Mouse (Mus musculus): Measurements from ENCODE around the gene Trim14. TPM values are rescaled to one million over a fixed set of nuclear protein-coding genes. Genes with fewer than 3 reads are reported as not detected.
A peak's percentile ranks its signal among the peaks of the same experiment; 100 is the strongest.

Gene Trim14
- polyA plus RNA-seq, 1 experiment from 2014 or later = 0.43 TPM

GRCm38 (mm10) chr4:46523324-46523723 is 12.6 kb downstream of the Trim14 start:
- 89% methylated on average over 4 of the region's 4 CpGs for WGBS

GRCm38 (mm10) chr4:46521457-46521856 is 14.5 kb downstream of the Trim14 start:
- Histone ChIP-seq H3K36me3 (ENCODE audit: poor library complexity, severe bottlenecking) (no peaks in the 10 kb centered on the region), H3K4me2 (no peak overlapping the region), H3K4me1 (no peaks in the 10 kb centered on the region), H3K27ac (no peak overlapping the region), H3K4me3 (no peak overlapping the region), H3K27me3 (0 out of 2 replicates have a peak, but pooled peaks cover 3% of the 10 kb centered on the region), H3K9ac (no peak overlapping the region), H3K9me3 (replicated peaks) (no peaks in the 10 kb centered on the region; the same call in 1 of the 2 replicates)
- ATAC-seq = no peak
- WGBS = 86% methylated on average over 10 of the region's 10 CpGs

More at GRCm38 (mm10) chr4:46523324-46523723, 12.6 kb downstream of the Trim14 start:
- ATAC-seq = no peak
- no peaks in the 10 kb centered on the region; the same call in 1 of the 2 replicates for H3K9me3 ChIP-seq (replicated peaks)
- H3K4me3 ChIP-seq = no peak overlapping the region
- H3K4me2 ChIP-seq = no peak overlapping the region
- H3K36me3 ChIP-seq (ENCODE audit: poor library complexity, severe bottlenecking) = no peaks in the 10 kb centered on the region
- H3K27ac ChIP-seq = no peak overlapping the region
- peaks cover 5% of the 10 kb centered on the region; the same call in 1 of the 2 replicates for H3K4me1 ChIP-seq
- H3K27me3 ChIP-seq = 0 out of 2 replicates have a peak, but pooled peaks cover 5% of the 10 kb centered on the region
- H3K9ac ChIP-seq = no peak overlapping the region

GRCm38 (mm10) chr4:46520491-46520890 is 15.4 kb downstream of the Trim14 start:
- no peak overlapping the region for H3K27ac ChIP-seq
- H3K9ac ChIP-seq = no peak overlapping the region
- no peaks in the 10 kb centered on the region; the same call in 1 of the 2 replicates for H3K9me3 ChIP-seq (replicated peaks)
- no peak for ATAC-seq
- H3K4me1 ChIP-seq = no peaks in the 10 kb centered on the region
- 0 out of 2 replicates have a peak, but pooled peaks cover 3% of the 10 kb centered on the region for H3K27me3 ChIP-seq
- no peak overlapping the region for H3K4me2 ChIP-seq
- H3K36me3 ChIP-seq (ENCODE audit: poor library complexity, severe bottlenecking) = no peaks in the 10 kb centered on the region
- H3K4me3 ChIP-seq = no peak overlapping the region
- 91% methylated on average over 2 of the region's 2 CpGs for WGBS

GRCm38 (mm10) chr4:46507736-46508460 is 28.0 kb downstream of the Trim14 start:
- Histone ChIP-seq H3K36me3 (ENCODE audit: poor library complexity, severe bottlenecking) (peaks cover 15% of the 10 kb centered on the region), H3K4me2 (peak overlapping the region; percentile 83), H3K27me3 (peaks cover 15% of the 10 kb centered on the region), H3K27ac (no peak overlapping the region), H3K4me1 (peaks cover 17% of the 10 kb centered on the region), H3K9me3 (replicated peaks) (no peaks in the 10 kb centered on the region), H3K9ac (no peak overlapping the region), H3K4me3 (peak overlapping the region; percentile 63; the same call in 1 of the 2 replicates)
- peak; percentile 50; the same call in 1 of the 2 replicates for ATAC-seq
- 10% methylated on average over 16 of the region's 16 CpGs for WGBS

- Histone ChIP-seq H3K36me3 (ENCODE audit: poor library complexity, severe bottlenecking) (peaks cover 24% of the 10 kb centered on the region), H3K9ac (peak overlapping the region; percentile 74), H3K9me3 (replicated peaks) (no peaks in the 10 kb centered on the region), H3K27ac (no peak overlapping the region), H3K4me3 (peak overlapping the region; percentile 63), H3K27me3 (peaks cover 15% of the 10 kb centered on the region), H3K4me2 (peak overlapping the region; percentile 83), H3K4me1 (peaks cover 17% of the 10 kb centered on the region)
- WGBS = under 1% methylated on average over 92 of the region's 94 CpGs
- peak; percentile 96 for ATAC-seq
Observed at GRCm38 (mm10) chr4:46506801-46507610, 28.9 kb downstream of the Trim14 start.

- H3K9ac ChIP-seq = no peak overlapping the region
- peaks cover 38% of the 10 kb centered on the region for H3K36me3 ChIP-seq (ENCODE audit: poor library complexity, severe bottlenecking)
- H3K4me1 ChIP-seq = peaks cover 17% of the 10 kb centered on the region
- peaks cover 15% of the 10 kb centered on the region for H3K27me3 ChIP-seq
- WGBS = 64% methylated on average over 8 of the region's 8 CpGs
- no peaks in the 10 kb centered on the region for H3K9me3 ChIP-seq (replicated peaks)
- no peak overlapping the region for H3K4me2 ChIP-seq
- H3K4me3 ChIP-seq = no peak overlapping the region
- ATAC-seq = no peak
- no peak overlapping the region for H3K27ac ChIP-seq
Observed at GRCm38 (mm10) chr4:46505361-46506057, 30.4 kb downstream of the Trim14 start.

- H3K4me2 ChIP-seq = no peak overlapping the region
- H3K4me1 ChIP-seq = peaks cover 17% of the 10 kb centered on the region
- peaks cover 52% of the 10 kb centered on the region for H3K36me3 ChIP-seq (ENCODE audit: poor library complexity, severe bottlenecking)
- ATAC-seq = no peak
- 89% methylated on average over 3 of the region's 3 CpGs for WGBS
- H3K9ac ChIP-seq = no peak overlapping the region
- peaks cover 15% of the 10 kb centered on the region for H3K27me3 ChIP-seq
- H3K4me3 ChIP-seq = no peak overlapping the region
- no peaks in the 10 kb centered on the region for H3K9me3 ChIP-seq (replicated peaks)
- no peak overlapping the region for H3K27ac ChIP-seq
Observed at GRCm38 (mm10) chr4:46503881-46504280, 32.1 kb downstream of the Trim14 start.

- Histone ChIP-seq H3K27me3 (peaks cover 15% of the 10 kb centered on the region), H3K4me2 (no peak overlapping the region), H3K27ac (no peak overlapping the region), H3K4me1 (peaks cover 17% of the 10 kb centered on the region), H3K4me3 (no peak overlapping the region), H3K36me3 (ENCODE audit: poor library complexity, severe bottlenecking) (peaks cover 52% of the 10 kb centered on the region), H3K9me3 (replicated peaks) (no peaks in the 10 kb centered on the region), H3K9ac (no peak overlapping the region)
- WGBS = 73% methylated on average over 16 of the region's 16 CpGs
- ATAC-seq = no peak
Observed at GRCm38 (mm10) chr4:46502606-46503502, 33.1 kb downstream of the Trim14 start.

- no peak overlapping the region for H3K4me2 ChIP-seq
- no peak overlapping the region for H3K9ac ChIP-seq
- no peaks in the 10 kb centered on the region for H3K9me3 ChIP-seq (replicated peaks)
- no peaks in the 10 kb centered on the region for H3K4me1 ChIP-seq
- H3K27me3 ChIP-seq = no peaks in the 10 kb centered on the region
- ATAC-seq = no peak
- 11% methylated on average over 4 of the region's 4 CpGs for WGBS
- no peak overlapping the region for H3K4me3 ChIP-seq
- no peak overlapping the region for H3K27ac ChIP-seq
- peaks cover 71% of the 10 kb centered on the region for H3K36me3 ChIP-seq (ENCODE audit: poor library complexity, severe bottlenecking)
Observed at GRCm38 (mm10) chr4:46498976-46499375, 37.0 kb downstream of the Trim14 start.

GRCm38 (mm10) chr4:46498511-46498910 is 37.4 kb downstream of the Trim14 start:
- H3K9ac ChIP-seq = no peak overlapping the region
- H3K36me3 ChIP-seq (ENCODE audit: poor library complexity, severe bottlenecking) = peaks cover 71% of the 10 kb centered on the region
- ATAC-seq = no peak
- H3K4me2 ChIP-seq = no peak overlapping the region
- H3K9me3 ChIP-seq (replicated peaks) = no peaks in the 10 kb centered on the region
- WGBS = 86% methylated on average over 3 of the region's 3 CpGs
- H3K27ac ChIP-seq = no peak overlapping the region
- H3K27me3 ChIP-seq = no peaks in the 10 kb centered on the region
- no peak overlapping the region for H3K4me3 ChIP-seq
- H3K4me1 ChIP-seq = no peaks in the 10 kb centered on the region

- WGBS = 43% methylated on average over 4 of the region's 4 CpGs
- H3K36me3 ChIP-seq (ENCODE audit: poor library complexity, severe bottlenecking) = peaks cover 72% of the 10 kb centered on the region
Observed at GRCm38 (mm10) chr4:46497286-46497892, 38.6 kb downstream of the Trim14 start.

More at GRCm38 (mm10) chr4:46497286-46497892, 38.6 kb downstream of the Trim14 start:
- Histone ChIP-seq H3K9me3 (replicated peaks) (no peaks in the 10 kb centered on the region), H3K4me3 (no peak overlapping the region), H3K4me1 (no peaks in the 10 kb centered on the region), H3K4me2 (no peak overlapping the region), H3K27me3 (no peaks in the 10 kb centered on the region), H3K27ac (no peak overlapping the region), H3K9ac (no peak overlapping the region)
- no peak; the same call in 1 of the 2 replicates for ATAC-seq
